Mouse (Mus musculus) intestine, embryonic 15.5 days (tissue): ENCODE data around the gene Cga. TPM values are rescaled to one million over a fixed set of nuclear protein-coding genes. Genes with fewer than 3 reads are reported as not detected.
"Not testable (repeated sequence)": the region's sequence is repeated elsewhere in the genome, so short reads cannot be mapped to it uniquely, and the experiment has no call there.

Source experiments
- ATAC-seq: fragments of 200-750 bp; cut with Nextera tagmentation; 2 replicates; pipeline ENCODE4 v1.8.0; 2017; ENCODE audit warnings: moderate TSS enrichment, moderate library complexity
- H3K27ac ChIP-seq: fragments of 300-500 bp; sonication (generic); 2 replicates; pipeline ENCODE4 v1.5.1; 2015; ENCODE audit warnings: mild to moderate bottlenecking, inconsistent platforms
- H3K27me3 ChIP-seq: fragments of 300-500 bp; sonication (generic); replicated peaks from 2 replicates; pipeline ENCODE4 v1.6.1; 2015; ENCODE audit warnings: inconsistent platforms
- H3K36me3 ChIP-seq: fragments of 300-500 bp; sonication (generic); 2 replicates; pipeline ENCODE4 v1.6.1; 2015; ENCODE audit warnings: inconsistent platforms
- H3K4me1 ChIP-seq: fragments of 300-500 bp; sonication (generic); replicated peaks from 2 replicates; pipeline ENCODE4 v1.6.1; 2015; ENCODE audit warnings: inconsistent platforms
- H3K4me2 ChIP-seq: fragments of 300-500 bp; sonication (generic); replicated peaks from 2 replicates; pipeline ENCODE4 v1.6.1; 2015; ENCODE audit warnings: mild to moderate bottlenecking, inconsistent platforms
- H3K4me3 ChIP-seq: fragments of 300-500 bp; sonication (generic); replicated peaks from 2 replicates; pipeline ENCODE4 v1.5.1; 2015; ENCODE audit warnings: inconsistent platforms
- H3K9ac ChIP-seq: fragments of 300-500 bp; sonication (generic); 2 replicates; pipeline ENCODE4 v1.6.1; 2015; ENCODE audit warnings: inconsistent platforms
- H3K9me3 ChIP-seq: fragments of 300-500 bp; sonication (generic); 2 replicates; pipeline ENCODE4 v1.6.1; 2016; ENCODE audit warnings: inconsistent platforms
- WGBS: fragments of 180-500 bp; shearing (Covaris S2); methylation state at CpG from one replicate; pipeline ENCODE4 v1.1.7; 2015; 5-methylcytosine and 5-hydroxymethylcytosine counted together
- polyA plus RNA-seq: library from polyadenylated mRNA; unstranded; fragments of >200 nt; fragmentation: Nextera tagmentation; extraction: Ambion mirVana; gene quantifications from 2 replicates; pipeline ENCODE4 v1.2.1, GENCODE M21; 2015

Cga gene
- polyA plus RNA-seq, 1 experiment from 2014 or later: not detected

GRCm38 (mm10) chr4:34899322-34899721 lies 5.7 kb downstream of the Cga start:
- Histone ChIP-seq H3K4me1 (no peaks in the 10 kb centered on the region), H3K27ac (no peak overlapping the region), H3K9ac (no peak overlapping the region), H3K4me2 (no peak overlapping the region), H3K4me3 (no peak overlapping the region), H3K9me3 (no peaks in the 10 kb centered on the region), H3K36me3 (no peaks in the 10 kb centered on the region), H3K27me3 (no peaks in the 10 kb centered on the region)
- 83% methylated on average over 1 of the region's 1 CpGs for WGBS
- no peak for ATAC-seq

GRCm38 (mm10) chr4:34900155-34900554 lies 6.6 kb downstream of the Cga start:
- 43% methylated on average over 9 of the region's 9 CpGs for WGBS
- ATAC-seq: no peak
- H3K9ac ChIP-seq: no peak overlapping the region

GRCm38 (mm10) chr4:34901166-34901565 lies 7.6 kb downstream of the Cga start:
- H3K27ac ChIP-seq: no peak overlapping the region
- no peaks in the 10 kb centered on the region for H3K4me1 ChIP-seq
- no peak overlapping the region for H3K9ac ChIP-seq
- no peaks in the 10 kb centered on the region for H3K36me3 ChIP-seq
- no peaks in the 10 kb centered on the region for H3K27me3 ChIP-seq
- WGBS: 65% methylated on average over 4 of the region's 4 CpGs
- ATAC-seq: no peak
- no peak overlapping the region for H3K4me2 ChIP-seq
- H3K9me3 ChIP-seq: no peaks in the 10 kb centered on the region
- H3K4me3 ChIP-seq: no peak overlapping the region

More at GRCm38 (mm10) chr4:34900155-34900554, 6.6 kb downstream of the Cga start:
- Histone ChIP-seq H3K36me3 (no peaks in the 10 kb centered on the region), H3K27me3 (no peaks in the 10 kb centered on the region), H3K4me3 (no peak overlapping the region), H3K9me3 (no peaks in the 10 kb centered on the region), H3K27ac (no peak overlapping the region), H3K4me1 (no peaks in the 10 kb centered on the region), H3K4me2 (no peak overlapping the region)

DNA sequence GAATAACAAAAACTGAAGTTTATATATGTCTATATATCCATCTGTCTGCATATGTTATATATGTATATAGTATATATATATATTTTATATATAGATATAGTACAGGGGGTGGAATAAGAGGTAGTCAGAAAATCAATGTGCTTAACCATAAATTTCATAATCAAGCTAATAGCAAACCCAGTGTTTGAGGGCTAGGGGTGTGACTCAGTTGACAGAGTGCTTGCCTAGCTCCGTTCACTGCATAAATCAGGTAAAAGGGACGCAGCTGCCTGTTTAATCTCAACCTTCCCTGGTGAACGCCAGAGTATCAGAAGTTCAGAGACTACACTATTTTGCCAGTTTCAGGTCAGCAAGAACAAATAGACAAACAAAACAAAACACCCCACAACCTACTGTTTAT lies 8.0 kb downstream of the Cga start:
- H3K4me2 ChIP-seq, H3K9me3 ChIP-seq, H3K27me3 ChIP-seq, H3K4me1 ChIP-seq, ATAC-seq, H3K4me3 ChIP-seq, H3K36me3 ChIP-seq, H3K9ac ChIP-seq, H3K27ac ChIP-seq: not testable (repeated sequence)
- WGBS: 26% methylated on average over 3 of the region's 3 CpGs

DNA sequence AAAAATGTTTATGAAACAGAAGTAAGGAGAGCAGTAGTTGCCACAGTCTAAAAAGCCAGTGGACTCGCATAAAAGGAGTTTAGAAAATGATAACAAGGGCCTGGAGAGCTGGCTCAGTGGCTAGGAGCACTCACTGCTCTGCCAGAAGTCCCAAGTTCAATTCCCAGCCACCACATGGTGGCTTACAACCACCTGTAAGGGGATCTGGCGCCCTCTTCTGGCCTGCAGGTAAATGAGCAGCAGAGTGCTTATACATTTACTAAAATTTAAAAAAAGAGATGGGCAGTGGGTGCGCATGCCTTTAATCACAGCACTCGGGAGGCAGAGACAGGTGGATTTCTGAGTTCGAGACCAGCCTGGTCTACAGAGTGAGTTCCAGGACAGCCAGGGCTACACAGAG lies 11.8 kb downstream of the Cga start:
- Histone ChIP-seq H3K4me2 (no peak overlapping the region), H3K36me3 (no peaks in the 10 kb centered on the region), H3K9ac (no peak overlapping the region), H3K9me3 (no peaks in the 10 kb centered on the region), H3K27ac (no peak overlapping the region), H3K4me3 (no peak overlapping the region), H3K4me1 (no peaks in the 10 kb centered on the region), H3K27me3 (no peaks in the 10 kb centered on the region)
- WGBS: 71% methylated on average over 5 of the region's 5 CpGs
- no peak for ATAC-seq

DNA sequence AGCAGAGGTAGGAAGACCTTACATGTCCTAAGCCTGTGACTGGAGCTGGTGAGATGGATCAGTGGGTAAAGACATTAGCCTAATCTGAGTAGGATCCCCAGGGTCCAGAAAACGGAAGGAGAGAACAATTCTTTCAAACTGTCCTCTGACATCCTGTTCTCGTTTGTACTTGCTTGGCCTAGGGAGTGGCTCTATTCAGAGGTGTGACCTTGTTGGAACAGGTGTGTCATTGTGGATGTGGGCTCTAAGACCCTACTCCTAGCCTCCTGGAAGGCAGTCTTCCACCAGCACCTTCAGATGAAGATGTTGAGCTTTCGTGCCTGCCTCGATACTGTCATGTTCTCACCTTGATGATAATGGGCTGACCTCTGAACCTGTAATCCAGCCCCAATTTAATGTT lies 12.6 kb downstream of the Cga start:
- 80% methylated on average over 4 of the region's 4 CpGs for WGBS
- no peak overlapping the region for H3K4me3 ChIP-seq
- H3K9me3 ChIP-seq: no peaks in the 10 kb centered on the region
- no peaks in the 10 kb centered on the region for H3K27me3 ChIP-seq
- no peak for ATAC-seq
- no peak overlapping the region for H3K4me2 ChIP-seq
- H3K36me3 ChIP-seq: no peaks in the 10 kb centered on the region
- no peak overlapping the region for H3K27ac ChIP-seq
- H3K9ac ChIP-seq: no peak overlapping the region
- H3K4me1 ChIP-seq: no peaks in the 10 kb centered on the region

DNA sequence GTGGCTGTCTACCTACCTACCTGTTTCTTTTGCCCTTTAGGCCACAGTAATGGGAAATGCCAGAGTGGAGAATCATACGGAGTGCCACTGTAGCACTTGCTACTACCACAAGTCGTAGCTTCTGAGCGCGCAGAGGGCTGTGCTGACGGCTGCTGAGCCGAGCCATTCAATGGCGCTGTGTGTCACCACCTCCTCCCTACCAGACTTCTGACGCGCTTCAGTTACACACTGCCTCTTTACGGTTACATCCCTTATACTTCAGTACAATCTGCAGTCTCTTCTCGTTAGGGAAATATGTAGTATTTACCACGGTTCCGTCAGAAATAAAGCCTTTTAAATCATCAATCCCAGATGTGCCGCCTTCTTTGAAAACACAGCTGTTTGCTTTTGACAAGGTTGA lies 13.4 kb downstream of the Cga start:
- H3K4me2 ChIP-seq: peak overlapping the region; percentile 24; the same call in 1 of the 2 replicates
- 40% methylated on average over 14 of the region's 14 CpGs for WGBS
- no peaks in the 10 kb centered on the region for H3K27me3 ChIP-seq
- ATAC-seq: peak; percentile 40; the same call in 1 of the 2 replicates
- H3K4me3 ChIP-seq: no peak overlapping the region
- H3K4me1 ChIP-seq: no peaks in the 10 kb centered on the region
- H3K9ac ChIP-seq: no peak overlapping the region
- H3K9me3 ChIP-seq: no peaks in the 10 kb centered on the region
- H3K36me3 ChIP-seq: no peaks in the 10 kb centered on the region
- H3K27ac ChIP-seq: peak overlapping the region; percentile 27; the same call in 1 of the 2 replicates

DNA sequence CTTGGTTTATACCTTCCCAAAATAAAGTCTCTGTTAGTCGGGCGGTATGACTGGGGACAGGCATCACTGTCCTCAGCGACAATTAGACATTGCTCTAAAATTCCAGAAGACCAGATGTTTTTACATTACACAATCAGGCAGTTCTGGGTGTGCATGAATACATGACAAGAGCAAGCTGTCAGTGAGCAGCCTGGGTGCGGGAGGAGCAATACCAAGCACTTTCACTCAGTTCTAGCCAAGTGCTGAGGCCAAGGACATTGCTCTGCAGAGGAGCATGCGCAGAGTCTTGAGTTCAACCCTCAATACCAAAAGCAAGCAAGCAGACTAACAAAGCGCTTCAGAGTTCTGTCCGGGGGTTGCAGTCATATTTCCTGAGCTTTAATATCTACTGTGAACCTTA lies 14.5 kb downstream of the Cga start:
- ATAC-seq: peak; percentile 70
- H3K4me3 ChIP-seq: no peak overlapping the region
- H3K9me3 ChIP-seq: no peaks in the 10 kb centered on the region
- no peaks in the 10 kb centered on the region for H3K36me3 ChIP-seq
- H3K4me2 ChIP-seq: no peak overlapping the region
- no peak overlapping the region for H3K9ac ChIP-seq
- no peak overlapping the region for H3K27ac ChIP-seq
- no peaks in the 10 kb centered on the region for H3K4me1 ChIP-seq
- no peaks in the 10 kb centered on the region for H3K27me3 ChIP-seq
- 58% methylated on average over 7 of the region's 7 CpGs for WGBS

GRCm38 (mm10) chr4:34911401-34911800 lies 17.8 kb downstream of the Cga start:
- H3K9ac ChIP-seq: no peak overlapping the region
- no peak overlapping the region for H3K27ac ChIP-seq
- 65% methylated on average over 3 of the region's 3 CpGs for WGBS
- H3K4me2 ChIP-seq: no peak overlapping the region
- no peaks in the 10 kb centered on the region for H3K27me3 ChIP-seq
- ATAC-seq: no peak
- H3K9me3 ChIP-seq: no peaks in the 10 kb centered on the region
- H3K4me3 ChIP-seq: no peak overlapping the region
- no peaks in the 10 kb centered on the region for H3K36me3 ChIP-seq
- no peaks in the 10 kb centered on the region for H3K4me1 ChIP-seq

GRCm38 (mm10) chr4:34912171-34912570 lies 18.6 kb downstream of the Cga start:
- Histone ChIP-seq H3K27ac (no peak overlapping the region), H3K4me3 (no peak overlapping the region), H3K36me3 (no peaks in the 10 kb centered on the region), H3K4me2 (no peak overlapping the region), H3K27me3 (no peaks in the 10 kb centered on the region), H3K9ac (no peak overlapping the region), H3K4me1 (no peaks in the 10 kb centered on the region), H3K9me3 (no peaks in the 10 kb centered on the region)
- ATAC-seq: no peak
- 76% methylated on average over 3 of the region's 3 CpGs for WGBS

GRCm38 (mm10) chr4:34917400-34917799 lies 23.8 kb downstream of the Cga start:
- ATAC-seq: no peak
- no peak overlapping the region for H3K4me2 ChIP-seq
- WGBS: 60% methylated on average over 7 of the region's 7 CpGs
- H3K4me1 ChIP-seq: no peaks in the 10 kb centered on the region
- no peaks in the 10 kb centered on the region for H3K27me3 ChIP-seq
- H3K27ac ChIP-seq: no peak overlapping the region
- H3K36me3 ChIP-seq: no peaks in the 10 kb centered on the region
- no peak overlapping the region for H3K9ac ChIP-seq
- H3K9me3 ChIP-seq: no peaks in the 10 kb centered on the region
- H3K4me3 ChIP-seq: no peak overlapping the region

- Histone ChIP-seq H3K4me3 (no peak overlapping the region), H3K9ac (no peak overlapping the region), H3K4me1 (no peaks in the 10 kb centered on the region), H3K36me3 (no peaks in the 10 kb centered on the region), H3K27me3 (no peaks in the 10 kb centered on the region), H3K27ac (no peak overlapping the region), H3K4me2 (no peak overlapping the region), H3K9me3 (no peaks in the 10 kb centered on the region)
- ATAC-seq: no peak
- WGBS: 68% methylated on average over 6 of the region's 6 CpGs
These were observed 28.7 kb downstream of the Cga start for GRCm38 (mm10) chr4:34922177-34922870.

DNA sequence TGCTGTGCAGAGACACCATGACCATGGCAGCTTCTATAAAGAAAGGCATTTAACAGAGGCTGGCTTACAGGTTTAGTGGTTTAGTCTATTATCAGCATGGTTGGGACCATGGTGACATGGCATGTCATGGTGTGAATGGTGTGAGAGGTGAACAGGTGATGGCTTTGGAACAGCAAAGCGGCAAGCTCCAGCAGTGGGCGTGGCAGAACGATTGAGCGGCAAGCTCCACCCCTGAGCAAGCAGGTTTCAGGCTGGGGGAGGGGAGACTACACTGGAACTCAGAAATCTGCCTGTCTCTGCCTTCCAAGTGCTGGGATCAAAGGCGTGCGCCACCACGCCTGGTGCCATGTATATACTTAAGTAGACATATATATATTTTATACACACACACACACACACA lies 34.8 kb downstream of the Cga start:
- H3K36me3 ChIP-seq, ATAC-seq, H3K9ac ChIP-seq, H3K4me1 ChIP-seq, H3K27me3 ChIP-seq, H3K4me2 ChIP-seq, H3K9me3 ChIP-seq, H3K4me3 ChIP-seq, H3K27ac ChIP-seq: not testable (repeated sequence)
- WGBS: 80% methylated on average over 7 of the region's 7 CpGs
